Mouse (Mus musculus) CH12.LX (cell line): ENCODE data around the gene Rybp. TPM values are rescaled to one million over a fixed set of nuclear protein-coding genes. Genes with fewer than 3 reads are reported as not detected.

Experiments used
- DNase-seq: peaks from one replicate; pipeline ENCODE4 v3.0.0-alpha.2; 2013; ENCODE audit errors: extremely low read depth
- H3K27ac ChIP-seq: 2 replicates; pipeline ENCODE4 v1.5.1; 2012; ENCODE audit warnings: low read depth, mild to moderate bottlenecking, control low read depth, moderate library complexity; ENCODE audit not compliant: insufficient read depth
- H3K27me3 ChIP-seq: replicated peaks from 2 replicates; pipeline ENCODE3; 2012; ENCODE audit warnings: inconsistent platforms
- H3K36me3 ChIP-seq, 2 experiments: replicated peaks in 1 of 2; 2 replicates each; pipeline versions ENCODE3 to v1.6.1; 2012; ENCODE audit warnings: inconsistent platforms in 1 of 2, low read length in 1 of 2, mild to moderate bottlenecking in 1 of 2, mixed read lengths in 1 of 2, moderate library complexity in 1 of 2; ENCODE audit not compliant: control insufficient read depth in 1 of 2, insufficient read depth in 1 of 2
- H3K4me1 ChIP-seq, 2 experiments: 2 replicates each; pipeline ENCODE4 v1.6.1; 2012; ENCODE audit warnings: inconsistent platforms in 1 of 2, moderate library complexity in 1 of 2; ENCODE audit not compliant: insufficient read depth in 2 of 2, control insufficient read depth in 1 of 2
- H3K4me2 ChIP-seq: 2 replicates; pipeline ENCODE4 v1.6.1; 2012; ENCODE audit warnings: low read depth, mild to moderate bottlenecking, control low read depth; ENCODE audit not compliant: poor library complexity, insufficient read depth, severe bottlenecking
- H3K4me3 ChIP-seq, 3 experiments: fragments of 150-350 bp in 1 of 3; sonication (generic) in 1 of 3; replicated peaks in 1 of 3; 2 replicates each; pipeline versions ENCODE3 to v1.5.1; 2011 to 2012; ENCODE audit warnings: low read depth in 2 of 3, low read length in 2 of 3, mild to moderate bottlenecking in 2 of 3, moderate library complexity in 2 of 3, control low read depth in 1 of 3, improper control_type of control experiment in 1 of 3, inconsistent platforms in 1 of 3, mixed read lengths in 1 of 3; ENCODE audit not compliant: poor library complexity in 1 of 3
- H3K79me2 ChIP-seq: replicated peaks from 2 replicates; pipeline ENCODE4 v1.6.1; 2012; ENCODE audit warnings: mild to moderate bottlenecking, moderate library complexity; ENCODE audit not compliant: control insufficient read depth, poor library complexity, insufficient read depth, severe bottlenecking; ENCODE audit errors: extremely low read depth
- H3K9ac ChIP-seq: 2 replicates; pipeline ENCODE4 v1.6.1; 2012; ENCODE audit warnings: low read depth, mild to moderate bottlenecking, control low read depth, moderate library complexity; ENCODE audit not compliant: insufficient read depth
- H3K9me3 ChIP-seq: replicated peaks from 2 replicates; pipeline ENCODE3; 2012; ENCODE audit warnings: low read length, inconsistent platforms, mixed read lengths
- CHD2 ChIP-seq: IDR thresholded peaks from 2 replicates; pipeline ENCODE4 v1.6.1; 2011; ENCODE audit warnings: low read length, improper control_type of control experiment
- CTCF ChIP-seq, 2 experiments: IDR thresholded peaks in 1 of 2; conservative IDR thresholded peaks in 1 of 2; 2 replicates each; pipeline ENCODE4 v1.5.1; 2011 to 2012; ENCODE audit warnings: low read depth in 2 of 2, low read length in 2 of 2, improper control_type of control experiment in 1 of 2, inconsistent platforms in 1 of 2, mild to moderate bottlenecking in 1 of 2, moderate library complexity in 1 of 2
- E2F4 ChIP-seq: IDR thresholded peaks from 2 replicates; pipeline ENCODE4 v1.6.1; 2011; ENCODE audit warnings: low read depth, low read length, improper control_type of control experiment; ENCODE audit not compliant: insufficient replicate concordance
- EP300 ChIP-seq: IDR thresholded peaks from 2 replicates; pipeline ENCODE4 v1.6.1; 2011; ENCODE audit warnings: low read length, improper control_type of control experiment
- GABPA ChIP-seq: IDR thresholded peaks from 2 replicates; pipeline ENCODE4 v1.6.1; 2012; ENCODE audit warnings: low read depth, low read length, improper control_type of control experiment, inconsistent platforms; ENCODE audit not compliant: insufficient replicate concordance
- JUND ChIP-seq: conservative IDR thresholded peaks from 2 replicates; pipeline ENCODE4 v1.6.1; 2011; ENCODE audit warnings: low read depth, low read length, improper control_type of control experiment
- MAFK ChIP-seq: IDR thresholded peaks from 2 replicates; pipeline ENCODE4 v1.6.1; 2011; ENCODE audit warnings: low read length, improper control_type of control experiment; ENCODE audit not compliant: insufficient replicate concordance
- MAZ ChIP-seq: IDR thresholded peaks from 2 replicates; pipeline ENCODE4 v1.6.1; 2012; ENCODE audit warnings: low read depth, mild to moderate bottlenecking, inconsistent platforms, low read length, improper control_type of control experiment, moderate library complexity
- MEF2A ChIP-seq: IDR thresholded peaks from 2 replicates; pipeline ENCODE4 v1.6.1; 2014; ENCODE audit warnings: low read depth, mild to moderate bottlenecking, inconsistent platforms, low read length, improper control_type of control experiment, borderline replicate concordance
- MXI1 ChIP-seq: IDR thresholded peaks from 2 replicates; pipeline ENCODE4 v1.6.1; 2011; ENCODE audit warnings: mild to moderate bottlenecking, low read depth, low read length, improper control_type of control experiment
- MYC ChIP-seq: IDR thresholded peaks from 2 replicates; pipeline ENCODE4 v1.6.1; 2011; ENCODE audit warnings: low read depth, mild to moderate bottlenecking, improper control_type of control experiment, low read length
- NELFE ChIP-seq: IDR thresholded peaks from 2 replicates; pipeline ENCODE4 v1.6.1; 2011; ENCODE audit warnings: low read depth, low read length, improper control_type of control experiment
- PAX5 ChIP-seq: IDR thresholded peaks from 2 replicates; pipeline ENCODE4 v1.6.1; 2012; ENCODE audit warnings: low read length, inconsistent platforms, mixed read lengths
- POLR2A ChIP-seq: IDR thresholded peaks from 2 replicates; pipeline ENCODE4 v1.6.1; 2011; ENCODE audit warnings: low read depth, mild to moderate bottlenecking, improper control_type of control experiment, low read length
- RCOR1 ChIP-seq: conservative IDR thresholded peaks from 2 replicates; pipeline ENCODE4 v1.6.1; 2012; ENCODE audit warnings: low read depth, mild to moderate bottlenecking, inconsistent platforms, low read length, improper control_type of control experiment
- SIN3A ChIP-seq: IDR thresholded peaks from 2 replicates; pipeline ENCODE4 v1.6.1; 2012; ENCODE audit warnings: low read length, improper control_type of control experiment, inconsistent platforms
- TCF12 ChIP-seq: IDR thresholded peaks from 2 replicates; pipeline ENCODE4 v1.6.1; 2014; ENCODE audit warnings: low read depth, mild to moderate bottlenecking, inconsistent platforms, low read length, improper control_type of control experiment
- UBTF ChIP-seq: IDR thresholded peaks from 2 replicates; pipeline ENCODE4 v1.6.1; 2012; ENCODE audit warnings: low read depth, mild to moderate bottlenecking, inconsistent platforms, low read length, improper control_type of control experiment, moderate library complexity
- USF2 ChIP-seq: conservative IDR thresholded peaks from 2 replicates; pipeline ENCODE4 v1.6.1; 2011; ENCODE audit warnings: low read depth, low read length, improper control_type of control experiment
- ZC3H11A ChIP-seq: IDR thresholded peaks from 2 replicates; pipeline ENCODE4 v1.6.1; 2012; ENCODE audit warnings: low read depth, mild to moderate bottlenecking, inconsistent platforms, low read length, improper control_type of control experiment
- ZKSCAN1 ChIP-seq: IDR thresholded peaks from 2 replicates; pipeline ENCODE4 v1.6.1; 2012; ENCODE audit warnings: low read depth, inconsistent platforms, low read length, improper control_type of control experiment, borderline replicate concordance
- dilution Hi-C: fragments of 300-500 bp; cut with MboI; formaldehyde crosslinking; loops from 2 replicates; pipeline ENCODE4 v1.14.3; 2020; ENCODE audit warnings: low sequenced_read_pairs; ENCODE audit not compliant: extremely low pct_unique_long_range_greater_than_20kb, extremely low pct_ligation_motif_present
- in situ Hi-C: fragments of 300-500 bp; cut with MboI; formaldehyde crosslinking; loops from 3 replicates; pipeline ENCODE4 v1.14.3; 2019; ENCODE audit warnings: low sequenced_read_pairs, low pct_ligation_motif_present, low pct_unique_long_range_greater_than_20kb, mixed read lengths
- polyA plus RNA-seq: library from polyadenylated mRNA; unstranded; fragments of >175 nt; gene quantifications from 2 replicates; pipeline ENCODE4 v1.2.1, GENCODE M21; 2012; ENCODE audit warnings: low read depth; ENCODE audit not compliant: insufficient read length
- total RNA-seq, 2 experiments: library from RNA; depleted of rRNA; stranded (reverse); fragments of 300-350 nt in 1 of 2; fragments of >200 nt in 1 of 2; gene quantifications; 2 replicates each; pipeline ENCODE4 v1.2.3; 2012 to 2014

Rybp gene
- total and polyA plus RNA-seq, 3 experiments: 9.1 to 27.4 (median 23.6) TPM

GRCm38 (mm10) chr6:100221803-100222202 is 65.5 kb downstream of the Rybp start:
- Histone ChIP-seq H3K36me3 (no peaks in the 10 kb centered on the region), H3K9me3 (no peaks in the 10 kb centered on the region), H3K79me2 (no peaks in the 10 kb centered on the region), H3K9ac (no peak overlapping the region), H3K27me3 (no peaks in the 10 kb centered on the region), H3K4me2 (no peak overlapping the region), H3K27ac (no peak overlapping the region), H3K4me3 (no peak overlapping the region), H3K4me1 (peaks cover 0 to 4% of the 10 kb centered on the region in 2 experiments; a peak in 3 of 4 replicates)
- dilution Hi-C loops: no loop called here
- in situ Hi-C loops: no loop called here
- TF ChIP-seq MXI1: no peak
- no peak for TF ChIP-seq CHD2
- TF ChIP-seq MYC: no peak
- no peak for TF ChIP-seq MEF2A
- TF ChIP-seq EP300: no peak
- no peak for TF ChIP-seq RCOR1
- TF ChIP-seq CTCF (conservative IDR thresholded peaks at IDR 0.05 in 1 of 2, IDR thresholded peaks at IDR 0.05 in 1 of 2; ENCODE audit: low read depth in 2 of 2, low read length in 2 of 2): no peak
- no peak for TF ChIP-seq ZC3H11A
- TF ChIP-seq NELFE: no peak
- TF ChIP-seq TCF12: no peak
- TF ChIP-seq JUND: no peak
- no peak for TF ChIP-seq USF2
- TF ChIP-seq ZKSCAN1: no peak
- no peak for TF ChIP-seq PAX5
- TF ChIP-seq MAZ: no peak
- TF ChIP-seq POLR2A: no peak
- no peak for TF ChIP-seq UBTF
- no peak for TF ChIP-seq E2F4
- no peak for TF ChIP-seq SIN3A
- no peak for TF ChIP-seq GABPA
- DNase-seq: no peak

- H3K27me3 ChIP-seq: no peaks in the 10 kb centered on the region
- no peaks in the 10 kb centered on the region for H3K79me2 ChIP-seq
- dilution Hi-C loops: no loop called here
- TF ChIP-seq JUND (no peak), POLR2A (no peak), MAFK (no peak), SIN3A (no peak), MAZ (no peak)
- TF ChIP-seq, all 38 proteins: peak for 0
- in situ Hi-C loops: no loop called here
- no peak overlapping the region for H3K4me2 ChIP-seq
- H3K9ac ChIP-seq: no peak overlapping the region
- H3K27ac ChIP-seq: no peak overlapping the region
- no peaks in the 10 kb centered on the region for H3K36me3 ChIP-seq
- H3K4me3 ChIP-seq: no peak overlapping the region
- no peak for DNase-seq
- peaks cover 0 to 9% of the 10 kb centered on the region in 2 experiments; a peak in 3 of 4 replicates for H3K4me1 ChIP-seq
- H3K9me3 ChIP-seq: no peaks in the 10 kb centered on the region
Observed at GRCm38 (mm10) chr6:100220917-100221560, 66.2 kb downstream of the Rybp start.
